Comparison of ENCODE assay signal across 16 mouse cellular contexts in the genomic region with DNA sequence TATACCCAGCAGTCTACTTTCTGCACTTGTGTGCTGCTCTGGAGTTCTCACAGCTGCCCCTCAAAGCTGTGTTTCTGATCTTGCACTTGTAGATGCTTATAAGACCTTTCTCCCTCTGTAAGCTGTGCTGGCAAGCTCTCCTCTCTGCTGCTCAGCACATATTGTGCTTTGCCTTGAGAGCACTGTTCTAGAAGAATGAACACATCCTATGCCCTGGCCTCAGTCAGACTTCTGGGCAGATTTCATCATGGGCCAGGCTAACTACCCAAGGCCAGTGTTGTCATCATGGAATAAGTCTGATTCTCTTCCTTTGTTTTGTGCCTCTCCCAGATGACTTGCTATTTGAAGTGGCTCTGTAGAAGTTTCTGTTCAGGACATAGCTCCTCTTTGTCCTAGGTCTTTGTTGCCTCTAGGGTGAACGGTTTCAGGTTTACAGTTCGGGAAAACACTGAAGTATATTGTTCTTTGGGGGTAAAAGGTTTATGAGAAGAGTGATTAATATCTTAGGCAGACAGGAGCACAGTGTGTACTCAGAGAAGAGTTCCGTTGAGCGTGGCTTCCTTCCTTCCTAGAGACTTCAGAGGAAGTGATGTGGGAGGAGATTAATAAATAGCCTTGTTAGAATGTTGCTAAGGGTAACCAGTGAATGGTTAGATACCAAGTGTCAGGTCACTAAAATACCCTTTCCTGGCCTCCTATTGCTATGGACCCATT.
DNase-seq lines count a peak whose midpoint lies in the region; ATAC-seq and TF ChIP-seq lines count a peak whose summit lies in the region.
"Had no signal": no experiment of that assay in that cellular context is flagged by ENCODE, and none has a peak within 500 bp of the region (broad histone marks: within the 10 kb centered on the region; RNA-seq: fewer than 3 reads in every experiment).

No protein-coding gene starts in this region.

- WGBS in kidney, embryonic 15.5 days: 6% methylated on average over 4 of the region's 4 CpGs
- 78% methylated on average over 4 of the region's 4 CpGs for WGBS in midbrain, postnatal 0 days

- H3K4me1 ChIP-seq in kidney, embryonic 15.5 days: peaks cover 10% of the 10 kb centered on the region; the same call in 1 of the 2 replicates
- no peaks in the 10 kb centered on the region for H3K4me1 ChIP-seq in midbrain, postnatal 0 days (ENCODE audit: insufficient read depth, low read length)
- H3K4me1 ChIP-seq: heart, embryonic 13.5 days; midbrain, embryonic 10.5 days had no signal

- H3K27me3 ChIP-seq in kidney, embryonic 15.5 days: no peaks in the 10 kb centered on the region
- no peaks in the 10 kb centered on the region for H3K27me3 ChIP-seq in midbrain, postnatal 0 days (ENCODE audit: insufficient read depth, low read length)
- H3K27me3 ChIP-seq: heart, embryonic 13.5 days had no signal

- DNase-seq in adrenal gland, adult 2 months: peak; percentile 19
- DNase-seq in adrenal gland, postnatal 10 days: no peak
- DNase-seq in kidney, adult 11 months: no peak
- DNase-seq in A20 (ENCODE audit: low read depth, low spot score): peak; percentile 1
- peak; percentile 7 for DNase-seq in kidney, postnatal 14 days
- DNase-seq in right cerebral cortex, postnatal 25 days: no peak
- no peak for DNase-seq in midbrain, postnatal 0 days (ENCODE audit: low spot score)
- DNase-seq: cerebellum, adult 18-20 months; forebrain, postnatal 0 days; gastrocnemius, postnatal 25 days; layer of hippocampus, adult 9-11 months; right cerebral cortex, adult 18-20 months had no signal

- no peak overlapping the region for H3K4me3 ChIP-seq in kidney, embryonic 15.5 days (replicated peaks)
- no peak overlapping the region for H3K4me3 ChIP-seq in midbrain, postnatal 0 days (ENCODE audit: low read depth, low read length)
- H3K4me3 ChIP-seq: heart, embryonic 13.5 days; midbrain, embryonic 10.5 days had no signal

- no peaks in the 10 kb centered on the region for H3K9me3 ChIP-seq in kidney, embryonic 15.5 days (replicated peaks)
- H3K9me3 ChIP-seq in midbrain, postnatal 0 days (ENCODE audit: low read length): no peaks in the 10 kb centered on the region
- H3K9me3 ChIP-seq: heart, embryonic 13.5 days; midbrain, embryonic 10.5 days had no signal

- peak overlapping the region; percentile 48 for H3K27ac ChIP-seq in kidney, embryonic 15.5 days
- no peak overlapping the region for H3K27ac ChIP-seq in midbrain, postnatal 0 days (ENCODE audit: low read depth, low read length)
- H3K27ac ChIP-seq: heart, embryonic 13.5 days; liver, embryonic 14.5 days; midbrain, embryonic 10.5 days had no signal

- ATAC-seq in kidney, embryonic 15.5 days (replicated peaks; ENCODE audit: low FRiP score): peak; percentile 90
- no peak for ATAC-seq in midbrain, postnatal 0 days (ENCODE audit: low FRiP score)
- ATAC-seq: forebrain, postnatal 0 days had no signal

- no peak overlapping the region for H3K4me2 ChIP-seq in kidney, embryonic 15.5 days
- no peak overlapping the region for H3K4me2 ChIP-seq in midbrain, postnatal 0 days (ENCODE audit: low read depth, low read length, poor library complexity, severe bottlenecking)
- H3K4me2 ChIP-seq: heart, embryonic 13.5 days had no signal

- TF ChIP-seq CTCF in midbrain, postnatal 0 days (IDR thresholded peaks at IDR 0.05): no peak

- H3K9ac ChIP-seq in kidney, embryonic 15.5 days: no peak overlapping the region
- no peak overlapping the region for H3K9ac ChIP-seq in midbrain, postnatal 0 days (replicated peaks; ENCODE audit: low read length, poor library complexity, severe bottlenecking)
- H3K9ac ChIP-seq: forebrain, postnatal 0 days; heart, embryonic 13.5 days; liver, embryonic 14.5 days had no signal

- no peaks in the 10 kb centered on the region for H3K36me3 ChIP-seq in kidney, embryonic 15.5 days
- H3K36me3 ChIP-seq in midbrain, postnatal 0 days (ENCODE audit: insufficient read depth, low read length): no peaks in the 10 kb centered on the region
- H3K36me3 ChIP-seq: heart, embryonic 13.5 days; midbrain, embryonic 10.5 days had no signal

Comparison
In these comparisons a context has a peak if more than half of its experiments do, and no peak if none do; other contexts are left out.
1. DNase-seq: peak in adrenal gland, adult 2 months (single experiment), A20 (single experiment) and kidney, postnatal 14 days (single experiment); none in adrenal gland, postnatal 10 days (single experiment), kidney, adult 11 months (single experiment), right cerebral cortex, postnatal 25 days (single experiment) and midbrain, postnatal 0 days (single experiment).